Mouse (Mus musculus): ENCODE data around the gene 6030452D12Rik. TPM values are rescaled to one million over a fixed set of nuclear protein-coding genes. Genes with fewer than 3 reads are reported as not detected.

6030452D12Rik gene
- not detected in 2 replicates for total RNA-seq (2017)

GRCm38 (mm10) chr8:106500018-106500685, at the start of gene 6030452D12Rik:
6030452D12Rik (plus strand) TSS chr8:106500522.
- ATAC-seq (replicated peaks; ENCODE audit: low read depth, poor library complexity, severe bottlenecking) = peak; percentile 81

- ATAC-seq (replicated peaks; ENCODE audit: low read depth, poor library complexity, severe bottlenecking) = no peak
These were observed 48.8 kb upstream of the 6030452D12Rik start for GRCm38 (mm10) chr8:106451301-106452085.

- no peak for ATAC-seq (replicated peaks; ENCODE audit: low read depth, poor library complexity, severe bottlenecking)
These were observed 47.4 kb upstream of the 6030452D12Rik start for GRCm38 (mm10) chr8:106452701-106453481.

- ATAC-seq (replicated peaks; ENCODE audit: low read depth, poor library complexity, severe bottlenecking) = no peak
These were observed 46.3 kb upstream of the 6030452D12Rik start for GRCm38 (mm10) chr8:106454036-106454435.

GRCm38 (mm10) chr8:106462131-106462530, 38.2 kb upstream of the 6030452D12Rik start:
- no peak for ATAC-seq (replicated peaks; ENCODE audit: low read depth, poor library complexity, severe bottlenecking)

- ATAC-seq (replicated peaks; ENCODE audit: low read depth, poor library complexity, severe bottlenecking) = no peak
These were observed 36.5 kb upstream of the 6030452D12Rik start for GRCm38 (mm10) chr8:106463795-106464194.

- no peak for ATAC-seq (replicated peaks; ENCODE audit: low read depth, poor library complexity, severe bottlenecking)
These were observed 30.8 kb upstream of the 6030452D12Rik start for GRCm38 (mm10) chr8:106469485-106469884.

GRCm38 (mm10) chr8:106474001-106474400, 26.3 kb upstream of the 6030452D12Rik start:
- no peak for ATAC-seq (replicated peaks; ENCODE audit: low read depth, poor library complexity, severe bottlenecking)

GRCm38 (mm10) chr8:106504241-106504640, 3.9 kb downstream of the 6030452D12Rik start:
- no peak for ATAC-seq (replicated peaks; ENCODE audit: low read depth, poor library complexity, severe bottlenecking)

GRCm38 (mm10) chr8:106505328-106505965, 5.1 kb downstream of the 6030452D12Rik start:
- ATAC-seq (replicated peaks; ENCODE audit: low read depth, poor library complexity, severe bottlenecking) = no peak

- no peak for ATAC-seq (replicated peaks; ENCODE audit: low read depth, poor library complexity, severe bottlenecking)
These were observed 5.8 kb downstream of the 6030452D12Rik start for GRCm38 (mm10) chr8:106506106-106506505.

GRCm38 (mm10) chr8:106507761-106508331, 7.5 kb downstream of the 6030452D12Rik start:
- ATAC-seq (replicated peaks; ENCODE audit: low read depth, poor library complexity, severe bottlenecking) = peak; percentile 40; the same call in 1 of the 2 replicates

- ATAC-seq (replicated peaks; ENCODE audit: low read depth, poor library complexity, severe bottlenecking) = no peak
These were observed 8.1 kb downstream of the 6030452D12Rik start for GRCm38 (mm10) chr8:106508456-106508855.

- ATAC-seq (replicated peaks; ENCODE audit: low read depth, poor library complexity, severe bottlenecking) = no peak
These were observed 8.9 kb downstream of the 6030452D12Rik start for GRCm38 (mm10) chr8:106509079-106509780.

- no peak for ATAC-seq (replicated peaks; ENCODE audit: low read depth, poor library complexity, severe bottlenecking)
These were observed 10.1 kb downstream of the 6030452D12Rik start, which contains the start of gene Cdh3 for GRCm38 (mm10) chr8:106510365-106510975. Cdh3 (plus strand) TSS chr8:106510891.

- peak; percentile 24; the same call in 1 of the 2 replicates for ATAC-seq (replicated peaks; ENCODE audit: low read depth, poor library complexity, severe bottlenecking)
These were observed 10.8 kb downstream of the 6030452D12Rik start for GRCm38 (mm10) chr8:106511065-106511501.

- no peak for ATAC-seq (replicated peaks; ENCODE audit: low read depth, poor library complexity, severe bottlenecking)
These were observed 11.3 kb downstream of the 6030452D12Rik start for GRCm38 (mm10) chr8:106511531-106512041.

GRCm38 (mm10) chr8:106512475-106513150, 12.3 kb downstream of the 6030452D12Rik start:
- ATAC-seq (replicated peaks; ENCODE audit: low read depth, poor library complexity, severe bottlenecking) = no peak
